Mouse (Mus musculus) ES-E14 (cell line): ENCODE measurements around the gene Ell.

Experiments
- HCFC1 ChIP-seq: IDR thresholded peaks from 2 replicates; pipeline ENCODE4 v1.6.1; 2012; ENCODE audit warnings: low read length, inconsistent platforms, borderline replicate concordance; ENCODE audit not compliant: insufficient read depth
- ZC3H11A ChIP-seq: IDR thresholded peaks from 2 replicates; pipeline ENCODE4 v1.6.1; 2012; ENCODE audit warnings: low read depth, mild to moderate bottlenecking, inconsistent platforms, low read length, borderline replicate concordance

DNA sequence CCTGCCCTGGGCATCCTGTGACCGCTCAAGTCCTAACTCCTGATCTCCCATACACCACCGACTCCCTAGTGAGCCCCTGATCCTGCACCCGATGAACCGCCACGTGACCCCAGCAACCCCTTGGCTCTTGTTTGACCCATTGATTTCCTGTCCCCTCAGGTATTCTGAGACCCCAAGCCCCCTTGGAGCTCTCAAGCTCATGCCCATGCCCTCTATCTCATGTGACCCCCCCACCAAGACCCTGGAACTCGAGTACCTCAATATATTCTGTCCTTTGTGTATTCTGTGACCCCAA lies 68.3 kb downstream of the Ell start:
- TF ChIP-seq HCFC1 (no peak), ZC3H11A (no peak)
